9 mouse cellular contexts compared by ENCODE assay signal in genomic region chr14:75457221-75457600, GRCm38 (mm10). TPM values are rescaled to one million over a fixed set of nuclear protein-coding genes. Genes with fewer than 3 reads are reported as not detected.
DNase-seq lines count a peak whose midpoint lies in the region; ATAC-seq and TF ChIP-seq lines count a peak whose summit lies in the region.
"Had no signal": no experiment of that assay in that cellular context is flagged by ENCODE, and none has a peak within 500 bp of the region (broad histone marks: within the 10 kb centered on the region; RNA-seq: fewer than 3 reads in every experiment).

No protein-coding gene starts in this region.

- H3K27ac ChIP-seq in lung, embryonic 14.5 days (ENCODE audit: low read depth) = no peak overlapping the region
- H3K27ac ChIP-seq in hindbrain, embryonic 15.5 days (replicated peaks) = peak overlapping the region; percentile 85
- peak overlapping the region; percentile 22; the same call in 1 of the 2 replicates for H3K27ac ChIP-seq in neural tube, embryonic 12.5 days

- no peaks in the 10 kb centered on the region for H3K9me3 ChIP-seq in lung, embryonic 14.5 days (ENCODE audit: low read depth, low read length)
- no peaks in the 10 kb centered on the region for H3K9me3 ChIP-seq in hindbrain, embryonic 15.5 days
- H3K9me3 ChIP-seq in neural tube, embryonic 12.5 days = no peaks in the 10 kb centered on the region

- H3K4me1 ChIP-seq in lung, embryonic 14.5 days (ENCODE audit: insufficient read depth) = no peaks in the 10 kb centered on the region
- peaks cover 65% of the 10 kb centered on the region for H3K4me1 ChIP-seq in hindbrain, embryonic 15.5 days (replicated peaks)
- H3K4me1 ChIP-seq in neural tube, embryonic 12.5 days = peaks cover 46% of the 10 kb centered on the region

- DNase-seq in cerebellum, postnatal 10 days = peak; percentile 46 to 47
- no peak for DNase-seq in cerebellum, postnatal 25 days
- DNase-seq in lung, embryonic 14.5 days = no peak
- DNase-seq in lung, adult 18-20 months = no peak
- DNase-seq in gastrocnemius, postnatal 36 days = no peak

- H3K36me3 ChIP-seq in lung, embryonic 14.5 days (ENCODE audit: insufficient read depth) = no peaks in the 10 kb centered on the region
- no peaks in the 10 kb centered on the region for H3K36me3 ChIP-seq in hindbrain, embryonic 15.5 days
- H3K36me3 ChIP-seq in neural tube, embryonic 12.5 days = no peaks in the 10 kb centered on the region

- no peak for ATAC-seq in lung, embryonic 14.5 days (ENCODE audit: insufficient read depth)
- peak; percentile 71 for ATAC-seq in hindbrain, embryonic 15.5 days (ENCODE audit: low FRiP score, low read depth)
- peak; percentile 24; the same call in 1 of the 2 replicates for ATAC-seq in neural tube, embryonic 12.5 days (ENCODE audit: low FRiP score, low read depth)
- ATAC-seq in erythroblast, adult 5-6 weeks (replicated peaks; ENCODE audit: low FRiP score, poor library complexity, severe bottlenecking) = no peak

- H3K4me3 ChIP-seq in lung, embryonic 14.5 days (ENCODE audit: low read depth, low read length) = peak overlapping the region; percentile 26
- H3K4me3 ChIP-seq in hindbrain, embryonic 15.5 days = peak overlapping the region; percentile 51
- H3K4me3 ChIP-seq in neural tube, embryonic 12.5 days = peak overlapping the region; percentile 40

- peak overlapping the region; percentile 58 for H3K4me2 ChIP-seq in lung, embryonic 14.5 days
- peak overlapping the region; percentile 78 for H3K4me2 ChIP-seq in hindbrain, embryonic 15.5 days
- peak overlapping the region; percentile 75 for H3K4me2 ChIP-seq in neural tube, embryonic 12.5 days (replicated peaks)

- 34% methylated on average over 8 of the region's 8 CpGs for WGBS in lung, embryonic 14.5 days
- 13% methylated on average over 8 of the region's 8 CpGs for WGBS in hindbrain, embryonic 15.5 days
- 34% methylated on average over 8 of the region's 8 CpGs for WGBS in neural tube, embryonic 12.5 days

- peaks cover 17% of the 10 kb centered on the region; the same call in 1 of the 2 replicates for H3K27me3 ChIP-seq in lung, embryonic 14.5 days (ENCODE audit: insufficient read depth, low read length)
- no peaks in the 10 kb centered on the region for H3K27me3 ChIP-seq in hindbrain, embryonic 15.5 days
- no peaks in the 10 kb centered on the region for H3K27me3 ChIP-seq in neural tube, embryonic 12.5 days (replicated peaks)

- peak overlapping the region; percentile 34; the same call in 1 of the 2 replicates for H3K9ac ChIP-seq in lung, embryonic 14.5 days
- H3K9ac ChIP-seq in hindbrain, embryonic 15.5 days = peak overlapping the region; percentile 70
- peak overlapping the region; percentile 49 for H3K9ac ChIP-seq in neural tube, embryonic 12.5 days

- intact Hi-C loops in gastrocnemius, postnatal 36 days (cut with DNase I) = no loop called here

- TF ChIP-seq CTCF in lung, embryonic 14.5 days (IDR thresholded peaks at IDR 0.05; ENCODE audit: low read depth) = no peak

RNA-seq across cellular contexts. Expression of gene Siah3, which starts 1.4 kb away (rescaled TPM):
- polyA plus RNA-seq in lung, embryonic 14.5 days (2014; fragmentation: Nextera tagmentation; extraction: Ambion mirVana) = 0.07 TPM in 1 of 2 replicates, not detected in the other
- polyA plus RNA-seq in hindbrain, embryonic 15.5 days (2015; fragmentation: Nextera tagmentation; extraction: Ambion mirVana) = 4.1 and 4.7 TPM in 2 replicates
- 2.8 and 3.7 TPM in 2 replicates for polyA plus RNA-seq in neural tube, embryonic 12.5 days (2016; fragmentation: Nextera tagmentation; extraction: Ambion mirVana)
- not detected for total RNA-seq in gastrocnemius, postnatal 36 days (2021)
- total RNA-seq in erythroblast, adult 5-6 weeks (2015; ENCODE audit: low replicate concordance) = not detected in 2 replicates
- total RNA-seq in erythroblast, adult 5-6 weeks (2017; ENCODE audit: low replicate concordance) = not detected in 2 replicates
- total RNA-seq: liver, adult 2 months had no signal
- polyA plus RNA-seq: liver, adult 2 months had no signal

Comparison
In these comparisons a context has a peak if more than half of its experiments do, and no peak if none do; other contexts are left out.
1. DNase-seq: peak in cerebellum, postnatal 10 days (2 of 2); none in cerebellum, postnatal 25 days (0 of 2), lung, embryonic 14.5 days (single experiment), lung, adult 18-20 months (0 of 2) and gastrocnemius, postnatal 36 days (0 of 2).
2. ATAC-seq: peak in hindbrain, embryonic 15.5 days (single experiment) and neural tube, embryonic 12.5 days (single experiment); none in lung, embryonic 14.5 days (single experiment) and erythroblast, adult 5-6 weeks (single experiment).
3. Peak in every context shown above with its lines, with median percentiles within 50 percentile points of each other: H3K4me2 ChIP-seq, H3K4me3 ChIP-seq and H3K9ac ChIP-seq.